Comparison of ENCODE assay signal across 9 mouse cellular contexts in genomic region chr8:64847650-64848049, GRCm38 (mm10). TPM values are rescaled to one million over a fixed set of nuclear protein-coding genes. Genes with fewer than 3 reads are reported as not detected.
DNase-seq lines count a peak whose midpoint lies in the region; ATAC-seq lines count a peak whose summit lies in the region.
"Had no signal": no experiment of that assay in that cellular context is flagged by ENCODE, and none has a peak within 500 bp of the region (broad histone marks: within the 10 kb centered on the region; RNA-seq: fewer than 3 reads in every experiment).

No protein-coding gene starts in this region.

- no peaks in the 10 kb centered on the region for H3K9me3 ChIP-seq in heart, embryonic 12.5 days (replicated peaks)
- no peaks in the 10 kb centered on the region for H3K9me3 ChIP-seq in limb, embryonic 12.5 days

- WGBS in heart, embryonic 12.5 days, result 24% methylated on average over 2 of the region's 2 CpGs
- WGBS in limb, embryonic 12.5 days, result 22% methylated on average over 2 of the region's 2 CpGs

- no peak for DNase-seq in heart, adult 9 months (ENCODE audit: low spot score in 2 of 2)
- DNase-seq in retina, postnatal 1 day, result peak; percentile 22
- DNase-seq in retina, embryonic 14.5 days (ENCODE audit: low spot score), result no peak
- DNase-seq in adrenal gland, postnatal 10 days, result no peak
- DNase-seq in frontal cortex, postnatal 25 days (ENCODE audit: low spot score in 2 of 2), result no peak
- no peak for DNase-seq in layer of hippocampus, adult 8-10 months (ENCODE audit: low spot score in 2 of 2)

- no peaks in the 10 kb centered on the region for H3K27me3 ChIP-seq in heart, embryonic 12.5 days (replicated peaks)
- 0 out of 2 replicates have a peak, but pooled peaks cover 2% of the 10 kb centered on the region for H3K27me3 ChIP-seq in limb, embryonic 12.5 days

- no peak overlapping the region for H3K4me3 ChIP-seq in heart, embryonic 12.5 days
- H3K4me3 ChIP-seq in limb, embryonic 12.5 days (replicated peaks), result 0 out of 2 replicates have a peak overlapping the region, but pooled peaks have one; percentile 91
- H3K4me3 ChIP-seq: erythroblast, embryonic 14.5 days had no signal

- H3K36me3 ChIP-seq in heart, embryonic 12.5 days, result no peaks in the 10 kb centered on the region
- no peaks in the 10 kb centered on the region for H3K36me3 ChIP-seq in limb, embryonic 12.5 days

- H3K4me1 ChIP-seq in heart, embryonic 12.5 days (replicated peaks), result peaks cover 32% of the 10 kb centered on the region
- peaks cover 16% of the 10 kb centered on the region for H3K4me1 ChIP-seq in limb, embryonic 12.5 days (replicated peaks)

- no peak overlapping the region for H3K27ac ChIP-seq in heart, embryonic 12.5 days (ENCODE audit: poor library complexity, severe bottlenecking)
- H3K27ac ChIP-seq in limb, embryonic 12.5 days, result no peak overlapping the region

- H3K4me2 ChIP-seq in heart, embryonic 12.5 days, result peak overlapping the region; percentile 96; the same call in 1 of the 2 replicates
- peak overlapping the region; percentile 76 for H3K4me2 ChIP-seq in limb, embryonic 12.5 days

- ATAC-seq in heart, embryonic 12.5 days (ENCODE audit: insufficient number of reproducible peaks, low FRiP score), result no peak
- no peak for ATAC-seq in limb, embryonic 12.5 days (ENCODE audit: insufficient number of reproducible peaks, insufficient read depth, low FRiP score, low TSS enrichment, low read depth)

- no peak overlapping the region for H3K9ac ChIP-seq in heart, embryonic 12.5 days
- H3K9ac ChIP-seq in limb, embryonic 12.5 days (replicated peaks), result no peak overlapping the region

RNA-seq across cellular contexts. Expression of gene Klhl2, which starts 2.2 kb away (rescaled TPM):
- 16.1 and 17.5 TPM in 2 replicates for polyA plus RNA-seq in heart, embryonic 12.5 days (2016; fragmentation: Nextera tagmentation; extraction: Ambion mirVana)
- 12.3 and 13.3 TPM in 2 replicates for polyA plus RNA-seq in limb, embryonic 12.5 days (2016; fragmentation: Nextera tagmentation; extraction: Ambion mirVana)
- total RNA-seq in adrenal gland, postnatal 10 days (2021), result 10 to 100 TPM; 32.2 to 35.5 TPM
- 100 to 1,000 TPM; 235 to 318 (median 267) TPM for total RNA-seq in layer of hippocampus, adult 8-10 months (2022)

Comparison
In these comparisons a context has a peak if more than half of its experiments do, and no peak if none do; other contexts are left out.
1. RNA of gene Klhl2, which starts 2.2 kb away (total RNA-seq): 235 to 318 TPM in layer of hippocampus, adult 8-10 months; 32.2 to 35.5 TPM in adrenal gland, postnatal 10 days; every median in the first group is over 4 times any median in the second.